Mouse (Mus musculus) megakaryocyte, embryonic 14.5 days (primary cell): ENCODE measurements at regions not wholly inside any gene's neighbourhood (a gene's known extent, or its start where the extent isn't known, plus 50 kb on each side); places are given as distances from the start of the nearest gene placed in this dataset.

Experiments
- H3K27me3 ChIP-seq: replicated peaks from 2 replicates; pipeline ENCODE3; 2012; ENCODE audit warnings: inconsistent platforms
- H3K36me3 ChIP-seq: replicated peaks from 2 replicates; pipeline ENCODE3; 2012; ENCODE audit warnings: low read length, inconsistent platforms, mixed read lengths
- H3K4me1 ChIP-seq: 2 replicates; pipeline ENCODE4 v1.6.1; 2012; ENCODE audit warnings: inconsistent platforms
- H3K4me3 ChIP-seq: replicated peaks from 2 replicates; pipeline ENCODE3; 2012; ENCODE audit warnings: moderate library complexity, mild to moderate bottlenecking, inconsistent platforms
- H3K9me3 ChIP-seq: 2 replicates; pipeline ENCODE4 v1.6.1; 2012; ENCODE audit warnings: inconsistent platforms
- FLI1 ChIP-seq: IDR thresholded peaks from 2 replicates; pipeline ENCODE4 v1.6.1; 2012; ENCODE audit warnings: low read length, inconsistent platforms, mixed read lengths
- GATA1 ChIP-seq: IDR thresholded peaks from 3 replicates; pipeline ENCODE4 v1.6.1; 2012; ENCODE audit warnings: mixed read lengths, low read length, inconsistent platforms, borderline replicate concordance

DNA sequence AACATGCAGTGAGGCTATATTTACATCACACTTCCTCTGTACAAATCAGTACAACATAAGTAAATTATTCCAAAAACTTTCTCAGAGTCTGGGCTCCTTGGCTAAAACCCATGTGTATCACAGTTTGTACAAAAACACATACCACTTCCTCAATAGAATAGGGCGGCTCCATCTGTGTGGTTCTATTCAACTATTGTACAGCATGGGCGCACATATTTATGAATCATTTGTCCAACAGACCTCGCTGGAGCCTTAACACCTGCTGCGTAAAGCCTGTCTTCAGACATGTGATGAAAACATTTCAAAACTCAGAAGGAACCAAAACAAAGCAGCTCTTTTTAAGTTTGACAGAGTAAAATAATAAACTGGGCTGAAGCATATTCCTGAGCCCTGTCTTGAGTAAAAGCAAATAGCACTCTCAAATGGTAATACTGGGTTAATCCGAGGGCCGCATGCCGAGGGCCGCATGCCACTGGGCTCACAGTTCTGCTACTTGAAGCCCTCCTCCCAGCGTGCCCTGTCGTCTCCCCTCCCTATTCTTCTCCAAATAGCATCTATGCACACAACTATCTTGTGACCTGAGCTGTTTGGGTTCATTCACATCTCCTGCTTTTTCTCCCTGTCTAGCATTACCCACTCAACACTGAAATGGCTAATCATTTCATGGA, 543.1 kb downstream of the Efna5 start:
- no peak for TF ChIP-seq FLI1
- TF ChIP-seq GATA1, result no peak
- peaks cover 2% of the 10 kb centered on the region; the same call in 1 of the 2 replicates for H3K9me3 ChIP-seq
- H3K4me1 ChIP-seq, result no peaks in the 10 kb centered on the region
- no peak overlapping the region for H3K4me3 ChIP-seq
- no peaks in the 10 kb centered on the region for H3K36me3 ChIP-seq
- no peaks in the 10 kb centered on the region for H3K27me3 ChIP-seq

DNA sequence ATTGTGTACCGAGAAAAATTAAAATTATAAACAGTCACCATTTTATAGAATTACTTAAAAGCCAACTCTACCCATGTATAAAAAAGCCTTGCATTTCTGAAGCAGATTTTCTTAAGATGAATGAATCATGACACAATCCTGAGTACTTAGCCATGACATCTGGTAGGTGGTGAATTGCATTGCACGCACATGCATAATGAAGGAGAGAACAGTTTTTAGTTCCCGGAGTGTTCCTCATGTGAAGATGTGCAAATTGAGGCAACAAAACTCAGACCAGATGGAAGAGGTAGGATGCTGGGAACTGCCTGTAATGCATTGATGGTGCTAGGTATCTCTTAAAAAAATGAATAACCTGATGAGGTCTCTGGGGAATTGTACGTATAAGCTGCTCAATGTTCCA, 550.9 kb downstream of the Efna5 start:
- peaks cover 8% of the 10 kb centered on the region; the same call in 1 of the 2 replicates for H3K9me3 ChIP-seq
- no peak for TF ChIP-seq FLI1
- no peak for TF ChIP-seq GATA1
- no peaks in the 10 kb centered on the region for H3K4me1 ChIP-seq
- H3K4me3 ChIP-seq, result no peak overlapping the region
- no peaks in the 10 kb centered on the region for H3K36me3 ChIP-seq
- H3K27me3 ChIP-seq, result no peaks in the 10 kb centered on the region

DNA sequence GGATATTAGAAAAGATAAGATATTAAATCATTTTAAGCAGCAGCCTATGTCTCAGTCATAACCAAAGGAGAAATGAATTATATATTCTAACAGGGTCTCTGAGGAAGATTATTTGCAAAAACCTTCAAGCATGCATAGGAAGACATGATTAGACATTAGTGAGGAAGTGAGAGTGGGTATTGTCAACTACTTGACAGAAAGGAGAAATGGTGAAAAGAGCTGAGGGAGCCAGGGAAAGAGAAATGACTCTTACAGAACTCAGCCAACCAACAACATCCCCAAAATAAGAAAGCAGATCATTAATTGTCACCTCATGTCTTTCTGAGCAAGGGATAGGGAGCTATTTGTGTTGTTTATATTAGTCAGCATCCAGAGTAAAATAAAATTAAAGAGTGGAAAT, 554.3 kb downstream of the Efna5 start:
- H3K4me1 ChIP-seq, result no peaks in the 10 kb centered on the region
- TF ChIP-seq FLI1 (no peak), GATA1 (no peak)
- no peak overlapping the region for H3K4me3 ChIP-seq
- no peaks in the 10 kb centered on the region for H3K27me3 ChIP-seq
- H3K9me3 ChIP-seq, result peaks cover 8% of the 10 kb centered on the region; the same call in 1 of the 2 replicates
- no peaks in the 10 kb centered on the region for H3K36me3 ChIP-seq

DNA sequence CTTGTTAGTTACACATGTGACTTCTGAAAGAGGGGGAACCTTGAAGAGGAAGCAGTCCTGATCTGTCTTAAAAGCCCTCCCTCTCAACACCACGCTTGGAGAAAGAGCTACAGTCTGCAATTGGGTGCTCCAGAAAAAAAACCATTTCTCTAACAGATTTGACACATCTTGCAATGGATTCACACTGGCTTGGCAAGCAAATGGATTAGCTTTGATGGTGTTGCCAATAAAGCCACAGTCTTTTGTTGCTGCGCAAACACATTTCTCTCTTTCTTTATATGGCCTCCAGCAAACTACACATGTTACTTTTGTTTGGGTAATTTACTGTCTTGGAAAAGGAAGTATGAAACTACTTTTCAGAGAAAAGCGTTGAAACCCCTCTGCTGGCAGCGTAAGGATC, 562.1 kb downstream of the Efna5 start:
- Histone ChIP-seq H3K4me1 (no peaks in the 10 kb centered on the region), H3K9me3 (peaks cover 5% of the 10 kb centered on the region; the same call in 1 of the 2 replicates), H3K27me3 (no peaks in the 10 kb centered on the region), H3K4me3 (no peak overlapping the region), H3K36me3 (no peaks in the 10 kb centered on the region)
- no peak for TF ChIP-seq GATA1
- TF ChIP-seq FLI1, result no peak

DNA sequence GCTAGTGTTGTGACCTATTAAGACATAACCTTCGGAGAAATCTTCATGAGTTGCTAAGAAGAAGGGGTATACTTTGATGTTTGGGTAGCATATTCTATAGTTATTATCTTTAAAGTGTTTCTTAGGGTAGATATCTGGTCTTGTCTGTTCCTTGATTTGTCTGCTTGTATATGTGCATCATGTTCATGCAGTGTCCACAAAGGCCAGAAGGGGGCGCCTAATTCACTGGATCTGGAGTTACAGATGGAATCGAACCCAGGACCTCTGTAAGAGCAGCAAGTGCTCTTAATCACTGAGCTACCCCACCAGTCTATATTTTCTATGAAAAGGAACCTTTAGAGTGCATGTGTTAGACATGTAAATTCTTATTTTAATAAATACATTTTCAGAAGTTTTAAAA, 571.1 kb downstream of the Efna5 start:
- Histone ChIP-seq H3K9me3 (peaks cover 5% of the 10 kb centered on the region; the same call in 1 of the 2 replicates), H3K36me3 (no peaks in the 10 kb centered on the region), H3K4me3 (no peak overlapping the region), H3K4me1 (peaks cover 4% of the 10 kb centered on the region), H3K27me3 (no peaks in the 10 kb centered on the region)
- no peak for TF ChIP-seq GATA1
- no peak for TF ChIP-seq FLI1

DNA sequence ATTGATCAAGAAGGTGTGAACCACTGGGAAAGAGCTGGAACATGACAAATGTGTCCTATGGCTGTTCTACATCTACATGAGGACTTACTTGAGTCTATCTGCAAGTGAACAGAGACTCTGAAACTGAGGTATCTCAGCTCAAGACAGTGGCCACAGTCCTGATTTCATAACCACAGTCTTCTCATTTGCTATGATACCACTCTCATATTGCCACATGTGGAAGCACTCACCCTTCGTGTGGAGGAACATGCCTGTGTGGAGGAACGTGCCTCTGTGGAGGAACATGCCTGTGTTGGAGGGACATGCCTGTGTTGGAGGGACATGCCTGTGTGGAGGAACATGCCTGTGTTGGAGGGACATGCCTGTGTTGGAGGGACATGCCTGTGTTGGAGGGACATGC, 574.0 kb downstream of the Efna5 start:
- Histone ChIP-seq H3K9me3 (peaks cover 5% of the 10 kb centered on the region; the same call in 1 of the 2 replicates), H3K4me1 (peaks cover 4% of the 10 kb centered on the region), H3K4me3 (no peak overlapping the region), H3K36me3 (no peaks in the 10 kb centered on the region), H3K27me3 (no peaks in the 10 kb centered on the region)
- no peak for TF ChIP-seq GATA1
- TF ChIP-seq FLI1, result no peak

DNA sequence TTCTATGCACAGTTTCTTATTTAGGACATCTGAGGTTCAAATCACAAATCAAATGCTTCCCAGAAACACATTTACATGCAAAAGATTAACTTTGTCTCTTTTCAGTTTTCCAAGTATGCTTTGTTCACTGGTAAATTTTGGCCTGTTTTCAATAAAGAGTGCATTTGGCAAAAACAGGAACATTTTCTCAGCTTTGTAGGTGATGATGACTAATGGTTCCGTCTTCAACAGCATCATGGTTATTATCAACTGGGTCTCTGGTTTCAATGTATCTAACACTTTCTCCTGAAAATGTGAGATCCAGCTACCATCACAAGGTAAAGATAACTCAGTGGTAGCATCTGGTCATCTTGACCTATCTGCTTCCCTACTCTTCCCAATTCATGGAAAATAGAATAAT, 574.6 kb downstream of the Efna5 start:
- Histone ChIP-seq H3K36me3 (no peaks in the 10 kb centered on the region), H3K9me3 (peaks cover 5% of the 10 kb centered on the region; the same call in 1 of the 2 replicates), H3K4me3 (no peak overlapping the region), H3K27me3 (no peaks in the 10 kb centered on the region), H3K4me1 (peaks cover 4% of the 10 kb centered on the region)
- no peak for TF ChIP-seq FLI1
- no peak for TF ChIP-seq GATA1

DNA sequence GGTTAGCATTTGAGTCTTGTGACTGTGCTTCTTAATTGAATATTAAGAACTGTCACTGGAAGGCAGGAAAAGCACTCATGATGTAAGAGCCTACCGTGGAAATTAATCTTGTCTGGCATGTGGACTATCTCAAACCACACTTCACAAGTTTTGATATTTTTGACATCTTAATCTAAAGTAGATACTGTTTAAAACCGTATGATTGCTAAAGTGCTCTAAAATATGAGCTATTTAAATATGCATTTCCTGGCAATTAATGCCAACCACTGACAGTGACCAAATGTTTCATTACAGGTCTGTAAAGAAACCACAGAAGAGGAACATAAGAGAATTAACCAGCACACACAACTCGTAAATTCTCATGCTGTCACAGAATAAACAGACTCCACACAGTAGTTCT, 576.0 kb downstream of the Efna5 start:
- Histone ChIP-seq H3K4me3 (no peak overlapping the region), H3K27me3 (no peaks in the 10 kb centered on the region), H3K36me3 (no peaks in the 10 kb centered on the region), H3K9me3 (peaks cover 5% of the 10 kb centered on the region; the same call in 1 of the 2 replicates), H3K4me1 (peaks cover 4% of the 10 kb centered on the region)
- TF ChIP-seq GATA1 (no peak), FLI1 (no peak)

DNA sequence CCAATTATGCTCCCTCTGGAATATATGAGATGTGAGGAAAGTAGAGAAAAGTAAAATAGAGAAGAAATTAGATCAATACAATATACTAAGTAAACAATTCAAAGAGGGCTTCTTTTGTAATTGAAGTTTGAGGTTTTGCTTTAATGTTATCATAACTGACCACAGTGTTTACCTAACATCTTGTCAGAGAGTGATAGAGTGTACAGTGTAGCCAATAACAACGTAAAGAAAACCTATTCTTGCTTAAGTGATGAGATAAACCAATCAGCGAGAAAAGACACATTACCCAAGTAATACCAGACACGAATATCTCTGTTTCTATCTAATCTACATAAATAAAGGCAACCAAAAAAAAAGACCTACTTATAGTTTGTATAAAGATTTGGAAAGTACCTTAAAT, 577.0 kb downstream of the Efna5 start:
- no peak overlapping the region for H3K4me3 ChIP-seq
- peaks cover 4% of the 10 kb centered on the region for H3K4me1 ChIP-seq
- no peaks in the 10 kb centered on the region for H3K36me3 ChIP-seq
- no peaks in the 10 kb centered on the region for H3K27me3 ChIP-seq
- TF ChIP-seq GATA1, result no peak
- TF ChIP-seq FLI1, result no peak
- H3K9me3 ChIP-seq, result peaks cover 5% of the 10 kb centered on the region; the same call in 1 of the 2 replicates

DNA sequence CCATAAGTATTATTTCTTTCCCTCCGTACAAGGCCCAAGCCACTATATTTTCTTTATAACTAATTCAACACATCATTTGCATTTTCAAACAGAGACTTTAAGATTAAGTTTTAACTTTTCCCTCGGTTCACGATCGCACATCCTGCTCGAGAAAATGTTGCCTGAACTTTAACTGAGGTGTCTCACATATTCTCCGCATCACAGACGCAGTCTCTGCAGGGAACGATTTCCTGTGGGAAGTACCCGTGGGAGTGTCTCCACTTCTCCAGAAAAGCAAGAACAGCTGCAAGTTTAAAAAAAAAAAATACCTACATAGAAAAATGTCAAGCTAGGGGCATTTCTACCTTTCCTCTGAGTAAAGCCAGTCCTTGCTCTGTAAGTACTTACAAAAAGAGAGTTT, 581.2 kb downstream of the Efna5 start:
- Histone ChIP-seq H3K27me3 (no peaks in the 10 kb centered on the region), H3K36me3 (no peaks in the 10 kb centered on the region), H3K4me1 (no peaks in the 10 kb centered on the region), H3K4me3 (no peak overlapping the region), H3K9me3 (no peaks in the 10 kb centered on the region)
- TF ChIP-seq GATA1 (no peak), FLI1 (no peak)
